Mouse (Mus musculus) stomach, embryonic 15.5 days (tissue): ENCODE measurements around the gene Sh3pxd2a. TPM values are rescaled to one million over a fixed set of nuclear protein-coding genes. Genes with fewer than 3 reads are reported as not detected.
A peak's percentile ranks its signal among the peaks of the same experiment; 100 is the strongest.

Experiments
- ATAC-seq: fragments of 200-750 bp; cut with Nextera tagmentation; 2 replicates; pipeline ENCODE4 v1.8.0; 2017; ENCODE audit warnings: low read depth, moderate number of reproducible peaks, moderate TSS enrichment; ENCODE audit not compliant: insufficient read depth, low FRiP score
- H3K27ac ChIP-seq: fragments of 300-500 bp; sonication (generic); 2 replicates; pipeline ENCODE4 v1.5.1; 2015; ENCODE audit warnings: mild to moderate bottlenecking, inconsistent platforms
- H3K27me3 ChIP-seq: fragments of 300-500 bp; sonication (generic); replicated peaks from 2 replicates; pipeline ENCODE4 v1.6.1; 2015; ENCODE audit warnings: inconsistent platforms
- H3K36me3 ChIP-seq: fragments of 300-500 bp; sonication (generic); 2 replicates; pipeline ENCODE4 v1.6.1; 2015; ENCODE audit warnings: inconsistent platforms
- H3K4me1 ChIP-seq: fragments of 300-500 bp; sonication (generic); 2 replicates; pipeline ENCODE4 v1.6.1; 2015; ENCODE audit warnings: inconsistent platforms
- H3K4me2 ChIP-seq: fragments of 300-500 bp; sonication (generic); 2 replicates; pipeline ENCODE4 v1.6.1; 2015; ENCODE audit warnings: mild to moderate bottlenecking, inconsistent platforms
- H3K4me3 ChIP-seq: fragments of 300-500 bp; sonication (generic); replicated peaks from 2 replicates; pipeline ENCODE4 v1.5.1; 2015; ENCODE audit warnings: inconsistent platforms
- H3K9ac ChIP-seq: fragments of 300-500 bp; sonication (generic); 2 replicates; pipeline ENCODE4 v1.6.1; 2015; ENCODE audit warnings: inconsistent platforms
- H3K9me3 ChIP-seq: fragments of 300-500 bp; sonication (generic); 2 replicates; pipeline ENCODE4 v1.6.1; 2016; ENCODE audit warnings: inconsistent platforms
- WGBS: fragments of 180-500 bp; shearing (Covaris S2); methylation state at CpG from one replicate; pipeline ENCODE4 v1.1.7; 2015; 5-methylcytosine and 5-hydroxymethylcytosine counted together
- polyA plus RNA-seq: library from polyadenylated mRNA; unstranded; fragments of >200 nt; fragmentation: Nextera tagmentation; extraction: Ambion mirVana; gene quantifications from 2 replicates; pipeline ENCODE4 v1.2.1, GENCODE M21; 2015

Sh3pxd2a gene
- polyA plus RNA-seq, 1 experiment from 2014 or later = 6.8 TPM

- 86% methylated on average over 8 of the region's 8 CpGs for WGBS
- H3K4me1 ChIP-seq = peaks cover 80% of the 10 kb centered on the region
- H3K36me3 ChIP-seq = no peaks in the 10 kb centered on the region
- no peaks in the 10 kb centered on the region for H3K27me3 ChIP-seq
- no peak overlapping the region for H3K9ac ChIP-seq
- no peak overlapping the region for H3K4me2 ChIP-seq
- H3K27ac ChIP-seq = no peak overlapping the region
- no peak for ATAC-seq
- H3K9me3 ChIP-seq = no peaks in the 10 kb centered on the region
- no peak overlapping the region for H3K4me3 ChIP-seq
These were observed 145.1 kb downstream of the Sh3pxd2a start for GRCm38 (mm10) chr19:47319061-47319460.

GRCm38 (mm10) chr19:47317063-47317938, 146.9 kb downstream of the Sh3pxd2a start:
- ATAC-seq = peak; percentile 16; the same call in 1 of the 2 replicates
- peaks cover 79% of the 10 kb centered on the region for H3K4me1 ChIP-seq
- H3K9ac ChIP-seq = no peak overlapping the region; the same call in 1 of the 2 replicates
- H3K27me3 ChIP-seq = no peaks in the 10 kb centered on the region
- H3K4me2 ChIP-seq = no peak overlapping the region
- no peak overlapping the region for H3K4me3 ChIP-seq
- 58% methylated on average over 15 of the region's 15 CpGs for WGBS
- H3K9me3 ChIP-seq = no peaks in the 10 kb centered on the region
- H3K27ac ChIP-seq = peak overlapping the region; percentile 96
- H3K36me3 ChIP-seq = no peaks in the 10 kb centered on the region

GRCm38 (mm10) chr19:47316288-47317062, 147.7 kb downstream of the Sh3pxd2a start:
- H3K36me3 ChIP-seq = no peaks in the 10 kb centered on the region
- 74% methylated on average over 19 of the region's 19 CpGs for WGBS
- H3K4me3 ChIP-seq = no peak overlapping the region
- ATAC-seq = no peak
- H3K9me3 ChIP-seq = no peaks in the 10 kb centered on the region
- peaks cover 83% of the 10 kb centered on the region for H3K4me1 ChIP-seq
- H3K9ac ChIP-seq = no peak overlapping the region
- no peak overlapping the region for H3K4me2 ChIP-seq
- peak overlapping the region; percentile 96; the same call in 1 of the 2 replicates for H3K27ac ChIP-seq
- H3K27me3 ChIP-seq = no peaks in the 10 kb centered on the region

- H3K4me2 ChIP-seq = no peak overlapping the region
- peaks cover 77% of the 10 kb centered on the region for H3K4me1 ChIP-seq
- no peak for ATAC-seq
These were observed 148.3 kb downstream of the Sh3pxd2a start for GRCm38 (mm10) chr19:47315917-47316265.

GRCm38 (mm10) chr19:47315091-47315916, 148.9 kb downstream of the Sh3pxd2a start:
- Histone ChIP-seq H3K4me3 (peak overlapping the region; percentile 54), H3K4me2 (peak overlapping the region; percentile 58), H3K27ac (peak overlapping the region; percentile 96), H3K36me3 (no peaks in the 10 kb centered on the region), H3K9ac (peak overlapping the region; percentile 67; the same call in 1 of the 2 replicates), H3K4me1 (peaks cover 72% of the 10 kb centered on the region), H3K9me3 (no peaks in the 10 kb centered on the region), H3K27me3 (no peaks in the 10 kb centered on the region)
- ATAC-seq = no peak; the same call in 1 of the 2 replicates
- 42% methylated on average over 14 of the region's 14 CpGs for WGBS

More at GRCm38 (mm10) chr19:47315917-47316265, 148.3 kb downstream of the Sh3pxd2a start:
- Histone ChIP-seq H3K36me3 (no peaks in the 10 kb centered on the region), H3K4me3 (no peak overlapping the region), H3K27me3 (no peaks in the 10 kb centered on the region), H3K9me3 (no peaks in the 10 kb centered on the region), H3K27ac (peak overlapping the region; percentile 96), H3K9ac (no peak overlapping the region)
- WGBS = 29% methylated on average over 1 of the region's 1 CpGs

- peak overlapping the region; percentile 67 for H3K9ac ChIP-seq
- 6% methylated on average over 46 of the region's 49 CpGs for WGBS
- no peaks in the 10 kb centered on the region for H3K36me3 ChIP-seq
- H3K4me2 ChIP-seq = peak overlapping the region; percentile 58
- peak overlapping the region; percentile 96 for H3K27ac ChIP-seq
- H3K4me1 ChIP-seq = peaks cover 62% of the 10 kb centered on the region
- H3K27me3 ChIP-seq = no peaks in the 10 kb centered on the region
- H3K4me3 ChIP-seq = peak overlapping the region; percentile 54
- peak; percentile 69 for ATAC-seq
- no peaks in the 10 kb centered on the region for H3K9me3 ChIP-seq
These were observed 149.9 kb downstream of the Sh3pxd2a start for GRCm38 (mm10) chr19:47314076-47314941.

GRCm38 (mm10) chr19:47313387-47314075, 150.7 kb downstream of the Sh3pxd2a start:
- Histone ChIP-seq H3K36me3 (no peaks in the 10 kb centered on the region), H3K4me3 (peak overlapping the region; percentile 54), H3K27me3 (no peaks in the 10 kb centered on the region), H3K4me1 (peaks cover 59% of the 10 kb centered on the region), H3K9ac (peak overlapping the region; percentile 67), H3K4me2 (peak overlapping the region; percentile 58), H3K9me3 (no peaks in the 10 kb centered on the region), H3K27ac (peak overlapping the region; percentile 96)
- WGBS = 18% methylated on average over 10 of the region's 11 CpGs
- peak; percentile 11; the same call in 1 of the 2 replicates for ATAC-seq

GRCm38 (mm10) chr19:47311162-47311561, 153.0 kb downstream of the Sh3pxd2a start:
- no peak overlapping the region for H3K9ac ChIP-seq
- no peaks in the 10 kb centered on the region for H3K27me3 ChIP-seq
- no peak overlapping the region for H3K4me2 ChIP-seq
- ATAC-seq = no peak
- H3K4me3 ChIP-seq = no peak overlapping the region
- no peaks in the 10 kb centered on the region for H3K36me3 ChIP-seq
- no peaks in the 10 kb centered on the region for H3K9me3 ChIP-seq
- 61% methylated on average over 4 of the region's 4 CpGs for WGBS
- H3K27ac ChIP-seq = peak overlapping the region; percentile 55; the same call in 1 of the 2 replicates
- H3K4me1 ChIP-seq = peaks cover 38% of the 10 kb centered on the region

- no peaks in the 10 kb centered on the region for H3K27me3 ChIP-seq
- H3K4me3 ChIP-seq = no peak overlapping the region
- H3K27ac ChIP-seq = no peak overlapping the region
- H3K4me2 ChIP-seq = no peak overlapping the region
- H3K9me3 ChIP-seq = no peaks in the 10 kb centered on the region
- H3K4me1 ChIP-seq = peaks cover 24% of the 10 kb centered on the region
- H3K36me3 ChIP-seq = no peaks in the 10 kb centered on the region
- no peak for ATAC-seq
- H3K9ac ChIP-seq = no peak overlapping the region
- WGBS = 92% methylated on average over 12 of the region's 12 CpGs
These were observed 154.4 kb downstream of the Sh3pxd2a start for GRCm38 (mm10) chr19:47309824-47310223.

- WGBS = 83% methylated on average over 8 of the region's 8 CpGs
- Histone ChIP-seq H3K4me1 (peaks cover 26% of the 10 kb centered on the region), H3K4me3 (no peak overlapping the region), H3K9ac (no peak overlapping the region), H3K9me3 (no peaks in the 10 kb centered on the region), H3K27me3 (no peaks in the 10 kb centered on the region), H3K4me2 (no peak overlapping the region), H3K36me3 (no peaks in the 10 kb centered on the region), H3K27ac (no peak overlapping the region)
- ATAC-seq = no peak
These were observed 157.3 kb downstream of the Sh3pxd2a start for GRCm38 (mm10) chr19:47306917-47307315.
